Mouse (Mus musculus) forebrain, embryonic 15.5 days (tissue): ENCODE results near the gene Abr. TPM values are rescaled to one million over a fixed set of nuclear protein-coding genes. Genes with fewer than 3 reads are reported as not detected.

Source experiments
- ATAC-seq: fragments of 200-750 bp; cut with Nextera tagmentation; replicated peaks from 2 replicates; pipeline ENCODE4 v1.8.0; 2017; ENCODE audit warnings: mild to moderate bottlenecking, moderate TSS enrichment, moderate library complexity
- H3K27ac ChIP-seq: fragments of 300-500 bp; sonication (generic); replicated peaks from 2 replicates; pipeline ENCODE4 v1.5.1; 2015; ENCODE audit warnings: mild to moderate bottlenecking, inconsistent platforms
- H3K27me3 ChIP-seq: fragments of 300-500 bp; sonication (generic); 2 replicates; pipeline ENCODE4 v1.6.1; 2015; ENCODE audit warnings: inconsistent platforms
- H3K36me3 ChIP-seq: fragments of 300-500 bp; sonication (generic); 2 replicates; pipeline ENCODE4 v1.6.1; 2015; ENCODE audit warnings: mild to moderate bottlenecking, inconsistent platforms
- H3K4me1 ChIP-seq: fragments of 300-500 bp; sonication (generic); 2 replicates; pipeline ENCODE4 v1.6.1; 2015; ENCODE audit warnings: inconsistent platforms
- H3K4me2 ChIP-seq: fragments of 300-500 bp; sonication (generic); replicated peaks from 2 replicates; pipeline ENCODE4 v1.6.1; 2015; ENCODE audit warnings: mild to moderate bottlenecking, inconsistent platforms
- H3K4me3 ChIP-seq: fragments of 300-500 bp; sonication (generic); 2 replicates; pipeline ENCODE4 v1.5.1; 2015; ENCODE audit warnings: mild to moderate bottlenecking, inconsistent platforms
- H3K9ac ChIP-seq: fragments of 300-500 bp; sonication (generic); replicated peaks from 2 replicates; pipeline ENCODE4 v1.6.1; 2015; ENCODE audit warnings: mild to moderate bottlenecking, inconsistent platforms
- H3K9me3 ChIP-seq: fragments of 300-500 bp; sonication (generic); 2 replicates; pipeline ENCODE4 v1.6.1; 2016; ENCODE audit warnings: inconsistent platforms
- WGBS: fragments of 180-500 bp; shearing (Covaris S2); methylation state at CpG from one replicate; pipeline ENCODE4 v1.1.7; 2015; ENCODE audit warnings: mixed read lengths; 5-methylcytosine and 5-hydroxymethylcytosine counted together
- polyA plus RNA-seq: library from polyadenylated mRNA; unstranded; fragments of >200 nt; fragmentation: Nextera tagmentation; extraction: Ambion mirVana; gene quantifications from 2 replicates; pipeline ENCODE4 v1.2.1, GENCODE M21; 2015

Abr gene
- polyA plus RNA-seq, 1 experiment from 2014 or later, result 111 TPM

- WGBS, result 76% methylated on average over 6 of the region's 6 CpGs
Measured at GRCm38 (mm10) chr11:76429966-76430631, 192.0 kb downstream of the Abr start.

DNA sequence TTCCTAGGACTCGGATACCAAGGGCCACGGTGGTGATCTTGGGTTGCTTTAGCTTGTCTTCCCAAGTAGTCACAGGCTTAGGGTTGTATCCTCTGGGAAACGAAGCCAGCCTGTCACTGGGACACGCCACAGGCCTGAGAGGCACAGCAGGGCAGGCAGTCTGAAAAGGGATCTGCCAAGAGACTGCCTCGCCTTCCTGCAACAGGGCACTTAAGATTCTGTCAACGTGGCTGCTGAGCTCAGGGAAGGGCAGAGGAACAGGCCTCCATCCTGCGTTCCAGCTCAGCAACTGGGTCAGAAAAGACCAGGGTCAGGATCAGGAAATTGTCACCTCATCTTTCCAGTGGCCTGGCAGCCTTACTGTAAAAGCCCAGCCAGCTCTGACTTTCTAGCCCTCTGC, 192.6 kb downstream of the Abr start:
- ATAC-seq, result no peak

More at GRCm38 (mm10) chr11:76429966-76430631, 192.0 kb downstream of the Abr start:
- Histone ChIP-seq H3K36me3 (peaks cover 13% of the 10 kb centered on the region; the same call in 1 of the 2 replicates), H3K4me2 (no peak overlapping the region), H3K9ac (no peak overlapping the region), H3K27ac (peak overlapping the region; percentile 22; the same call in 1 of the 2 replicates), H3K9me3 (no peaks in the 10 kb centered on the region), H3K4me3 (no peak overlapping the region), H3K27me3 (no peaks in the 10 kb centered on the region), H3K4me1 (peaks cover 4% of the 10 kb centered on the region; the same call in 1 of the 2 replicates)
- no peak for ATAC-seq

DNA sequence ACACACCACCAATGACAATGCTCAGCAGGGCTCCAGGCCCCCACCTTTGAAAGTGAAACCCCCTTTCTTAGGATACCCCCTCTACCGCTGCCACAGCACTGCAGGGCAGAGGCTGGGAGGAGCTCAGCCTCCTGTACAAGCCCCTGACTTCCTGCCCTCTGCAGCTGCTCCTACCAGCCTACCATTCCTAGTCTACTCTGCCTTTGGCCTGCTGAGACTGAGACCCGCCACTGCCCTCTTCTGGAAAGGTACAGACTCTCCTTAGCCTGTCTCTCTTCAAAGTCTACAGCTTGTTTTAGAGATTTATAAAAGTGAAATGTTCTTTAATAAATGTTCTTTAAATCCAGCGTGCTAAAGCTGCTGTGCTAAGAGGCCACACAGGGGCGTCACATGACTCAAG, 193.1 kb downstream of the Abr start:
- peaks cover 4% of the 10 kb centered on the region; the same call in 1 of the 2 replicates for H3K4me1 ChIP-seq
- ATAC-seq, result no peak
- no peak overlapping the region for H3K4me3 ChIP-seq
- H3K4me2 ChIP-seq, result no peak overlapping the region
- H3K27ac ChIP-seq, result no peak overlapping the region
- H3K9me3 ChIP-seq, result no peaks in the 10 kb centered on the region
- no peak overlapping the region for H3K9ac ChIP-seq
- WGBS, result 61% methylated on average over 4 of the region's 4 CpGs
- peaks cover 20% of the 10 kb centered on the region; the same call in 1 of the 2 replicates for H3K36me3 ChIP-seq
- H3K27me3 ChIP-seq, result no peaks in the 10 kb centered on the region

More for the DNA sequence above, 192.6 kb downstream of the Abr start:
- Histone ChIP-seq H3K4me3 (no peak overlapping the region), H3K4me1 (peaks cover 4% of the 10 kb centered on the region; the same call in 1 of the 2 replicates), H3K9ac (no peak overlapping the region), H3K36me3 (peaks cover 18% of the 10 kb centered on the region; the same call in 1 of the 2 replicates), H3K27me3 (no peaks in the 10 kb centered on the region), H3K27ac (peak overlapping the region; percentile 22; the same call in 1 of the 2 replicates), H3K4me2 (no peak overlapping the region), H3K9me3 (no peaks in the 10 kb centered on the region)
- WGBS, result 60% methylated on average over 7 of the region's 7 CpGs

DNA sequence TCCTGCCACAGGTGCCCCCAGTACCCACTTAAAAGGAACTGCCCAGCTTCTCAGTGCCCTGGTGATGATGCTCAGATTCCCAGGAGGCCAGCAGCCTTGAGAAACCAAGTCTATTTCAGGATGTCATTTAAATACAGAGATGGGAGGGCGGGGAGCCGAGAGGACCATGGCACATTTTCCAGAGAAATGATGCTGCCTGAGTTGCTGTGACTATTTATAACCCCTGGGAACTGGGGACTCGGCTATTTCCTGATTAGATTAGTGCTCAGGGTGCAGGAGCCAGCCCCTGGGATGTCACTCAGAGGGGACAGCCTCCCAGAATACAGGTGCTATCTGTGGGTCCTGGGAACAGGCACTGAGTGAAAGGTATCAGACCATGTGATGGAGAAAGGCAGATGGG, 194.3 kb downstream of the Abr start:
- WGBS, result 92% methylated on average over 3 of the region's 3 CpGs
- Histone ChIP-seq H3K27me3 (no peaks in the 10 kb centered on the region), H3K4me3 (no peak overlapping the region), H3K27ac (no peak overlapping the region), H3K9me3 (no peaks in the 10 kb centered on the region), H3K4me2 (no peak overlapping the region), H3K9ac (no peak overlapping the region), H3K36me3 (peaks cover 25% of the 10 kb centered on the region), H3K4me1 (peaks cover 4% of the 10 kb centered on the region; the same call in 1 of the 2 replicates)
- no peak for ATAC-seq

DNA sequence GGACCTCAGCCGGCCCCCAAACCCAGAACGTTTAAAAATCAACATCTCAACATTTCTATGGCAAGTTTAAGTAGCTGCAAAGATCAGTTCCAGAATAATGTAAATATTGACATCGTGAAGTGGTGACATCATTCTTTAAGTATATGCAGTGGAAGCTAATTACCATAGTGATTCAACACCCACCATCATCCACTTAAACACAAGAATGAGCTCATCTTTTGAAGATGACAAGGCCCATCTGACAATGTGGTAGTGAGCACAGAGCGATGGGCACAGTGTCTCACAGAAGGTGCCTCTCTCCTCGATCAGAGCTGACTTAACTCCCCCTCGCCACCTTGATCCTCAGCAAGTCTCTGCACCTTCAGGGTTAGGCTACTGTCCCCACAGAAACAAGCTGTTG, 196.4 kb downstream of the Abr start:
- no peak overlapping the region for H3K4me2 ChIP-seq
- H3K9ac ChIP-seq, result no peak overlapping the region
- H3K9me3 ChIP-seq, result no peaks in the 10 kb centered on the region
- WGBS, result 53% methylated on average over 6 of the region's 6 CpGs
- H3K27ac ChIP-seq, result peak overlapping the region; percentile 47; the same call in 1 of the 2 replicates
- H3K4me1 ChIP-seq, result peaks cover 4% of the 10 kb centered on the region; the same call in 1 of the 2 replicates
- no peak; the same call in 1 of the 2 replicates for ATAC-seq
- H3K27me3 ChIP-seq, result no peaks in the 10 kb centered on the region
- H3K4me3 ChIP-seq, result no peak overlapping the region
- peaks cover 33% of the 10 kb centered on the region for H3K36me3 ChIP-seq

GRCm38 (mm10) chr11:76420896-76421295, 201.2 kb downstream of the Abr start:
- WGBS, result 68% methylated on average over 4 of the region's 4 CpGs
- Histone ChIP-seq H3K9me3 (no peaks in the 10 kb centered on the region), H3K9ac (no peak overlapping the region), H3K27ac (no peak overlapping the region), H3K4me1 (peaks cover 11% of the 10 kb centered on the region), H3K36me3 (peaks cover 79% of the 10 kb centered on the region), H3K4me2 (no peak overlapping the region), H3K4me3 (no peak overlapping the region), H3K27me3 (no peaks in the 10 kb centered on the region)
- ATAC-seq, result no peak

DNA sequence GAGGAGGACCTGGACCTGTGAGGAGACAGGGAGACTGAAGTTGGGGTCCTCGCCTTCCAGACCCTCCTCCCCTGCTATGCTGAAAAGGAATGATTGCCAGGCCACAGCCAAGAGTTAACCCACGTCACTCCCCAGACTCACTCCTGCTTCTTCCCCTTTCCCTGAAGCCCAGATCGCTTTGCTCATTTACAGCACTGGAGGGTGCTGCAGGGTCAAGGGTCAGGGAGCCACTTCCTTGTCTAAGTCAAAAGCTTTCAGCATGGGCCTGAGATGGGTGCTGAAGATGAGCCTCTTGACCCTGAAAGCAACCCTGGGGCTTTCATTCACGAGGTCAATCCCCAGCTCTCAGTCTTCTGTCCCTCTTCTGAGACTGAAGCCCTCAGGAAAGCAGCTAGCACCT, 202.9 kb downstream of the Abr start:
- peaks cover 91% of the 10 kb centered on the region for H3K36me3 ChIP-seq

DNA sequence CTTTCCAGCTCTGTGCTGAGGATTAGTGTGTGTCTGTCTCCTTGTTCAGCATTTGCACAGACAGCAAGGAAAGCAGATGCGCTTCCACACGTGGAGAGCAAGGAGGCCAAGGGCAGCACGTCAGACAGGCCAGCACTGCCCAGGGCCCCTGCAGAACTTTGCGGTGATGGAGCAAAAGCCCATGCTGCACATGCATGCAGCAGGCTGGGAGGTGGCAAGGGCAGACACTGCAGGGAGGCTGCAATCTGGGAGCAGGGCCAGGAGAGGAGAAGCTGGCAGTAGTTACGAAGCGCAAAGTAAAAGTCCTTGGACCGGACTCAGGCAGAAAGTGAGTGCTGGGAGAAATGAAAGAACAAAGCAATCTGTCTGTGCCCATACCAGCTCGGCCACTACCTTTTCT, 203.7 kb downstream of the Abr start:
- peak overlapping the region; percentile 45; the same call in 1 of the 2 replicates for H3K27ac ChIP-seq
- H3K36me3 ChIP-seq, result peaks cover 88% of the 10 kb centered on the region
- ATAC-seq, result no peak
- no peak overlapping the region for H3K9ac ChIP-seq
- no peaks in the 10 kb centered on the region for H3K27me3 ChIP-seq
- no peak overlapping the region for H3K4me3 ChIP-seq
- 66% methylated on average over 8 of the region's 8 CpGs for WGBS
- H3K4me2 ChIP-seq, result no peak overlapping the region
- H3K9me3 ChIP-seq, result no peaks in the 10 kb centered on the region
- H3K4me1 ChIP-seq, result peaks cover 16% of the 10 kb centered on the region; the same call in 1 of the 2 replicates

More for the DNA sequence above, 202.9 kb downstream of the Abr start:
- no peak for ATAC-seq
- Histone ChIP-seq H3K9ac (no peak overlapping the region), H3K4me3 (no peak overlapping the region), H3K27ac (0 out of 2 replicates have a peak overlapping the region, but pooled peaks have one; percentile 45), H3K4me2 (no peak overlapping the region), H3K9me3 (no peaks in the 10 kb centered on the region), H3K27me3 (no peaks in the 10 kb centered on the region), H3K4me1 (peaks cover 10% of the 10 kb centered on the region; the same call in 1 of the 2 replicates)
- 69% methylated on average over 4 of the region's 4 CpGs for WGBS

DNA sequence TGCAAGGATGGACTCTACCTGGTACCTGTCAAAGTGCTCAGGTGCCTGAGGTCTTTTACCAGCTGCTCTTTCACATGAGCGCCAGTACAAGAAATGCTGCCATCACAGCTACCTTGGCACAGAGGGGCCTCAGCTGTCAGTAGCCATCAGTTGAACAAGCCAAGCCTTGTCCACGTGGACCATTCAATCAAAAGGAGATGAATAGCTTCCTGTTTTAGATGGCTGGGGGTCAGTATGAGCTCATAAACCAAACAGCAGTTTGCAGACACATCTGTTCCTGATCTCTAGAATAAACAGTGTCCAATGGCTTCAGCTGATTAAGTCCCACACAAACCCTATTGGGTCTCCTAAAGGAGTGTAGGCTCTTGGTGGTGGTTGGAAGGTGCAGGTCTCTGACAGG, 206.1 kb downstream of the Abr start:
- Histone ChIP-seq H3K4me2 (no peak overlapping the region), H3K9me3 (no peaks in the 10 kb centered on the region), H3K36me3 (peaks cover 77% of the 10 kb centered on the region), H3K4me3 (no peak overlapping the region), H3K9ac (no peak overlapping the region), H3K27me3 (no peaks in the 10 kb centered on the region), H3K4me1 (peaks cover 16% of the 10 kb centered on the region; the same call in 1 of the 2 replicates), H3K27ac (no peak overlapping the region)
- ATAC-seq, result no peak
- WGBS, result 66% methylated on average over 2 of the region's 2 CpGs

- peaks cover 70% of the 10 kb centered on the region for H3K36me3 ChIP-seq
- H3K9me3 ChIP-seq, result no peaks in the 10 kb centered on the region
- H3K27ac ChIP-seq, result no peak overlapping the region
- 86% methylated on average over 4 of the region's 4 CpGs for WGBS
- H3K4me1 ChIP-seq, result peaks cover 16% of the 10 kb centered on the region; the same call in 1 of the 2 replicates
- H3K4me3 ChIP-seq, result no peak overlapping the region
- no peak overlapping the region for H3K4me2 ChIP-seq
- H3K27me3 ChIP-seq, result no peaks in the 10 kb centered on the region
- no peak overlapping the region for H3K9ac ChIP-seq
- no peak for ATAC-seq
Measured at GRCm38 (mm10) chr11:76415001-76415400, 207.1 kb downstream of the Abr start.

GRCm38 (mm10) chr11:76413202-76413601, 208.9 kb downstream of the Abr start:
- no peak for ATAC-seq
- Histone ChIP-seq H3K9ac (no peak overlapping the region), H3K27me3 (no peaks in the 10 kb centered on the region), H3K27ac (peak overlapping the region; percentile 24; the same call in 1 of the 2 replicates), H3K4me2 (no peak overlapping the region), H3K4me3 (no peak overlapping the region), H3K36me3 (peaks cover 52% of the 10 kb centered on the region), H3K4me1 (peaks cover 10% of the 10 kb centered on the region; the same call in 1 of the 2 replicates), H3K9me3 (no peaks in the 10 kb centered on the region)
- WGBS, result 79% methylated on average over 4 of the region's 4 CpGs

- H3K4me1 ChIP-seq, result peaks cover 16% of the 10 kb centered on the region
- H3K36me3 ChIP-seq, result peaks cover 28% of the 10 kb centered on the region
- 67% methylated on average over 12 of the region's 12 CpGs for WGBS
- ATAC-seq, result no peak
- no peak overlapping the region for H3K27ac ChIP-seq
- H3K9me3 ChIP-seq, result no peaks in the 10 kb centered on the region
- H3K9ac ChIP-seq, result no peak overlapping the region
- no peak overlapping the region for H3K4me3 ChIP-seq
- no peak overlapping the region for H3K4me2 ChIP-seq
- no peaks in the 10 kb centered on the region for H3K27me3 ChIP-seq
Measured at GRCm38 (mm10) chr11:76410826-76411225, 211.3 kb downstream of the Abr start.
